Comparison of ENCODE assay signal across 8 mouse cellular contexts in the genomic region with DNA sequence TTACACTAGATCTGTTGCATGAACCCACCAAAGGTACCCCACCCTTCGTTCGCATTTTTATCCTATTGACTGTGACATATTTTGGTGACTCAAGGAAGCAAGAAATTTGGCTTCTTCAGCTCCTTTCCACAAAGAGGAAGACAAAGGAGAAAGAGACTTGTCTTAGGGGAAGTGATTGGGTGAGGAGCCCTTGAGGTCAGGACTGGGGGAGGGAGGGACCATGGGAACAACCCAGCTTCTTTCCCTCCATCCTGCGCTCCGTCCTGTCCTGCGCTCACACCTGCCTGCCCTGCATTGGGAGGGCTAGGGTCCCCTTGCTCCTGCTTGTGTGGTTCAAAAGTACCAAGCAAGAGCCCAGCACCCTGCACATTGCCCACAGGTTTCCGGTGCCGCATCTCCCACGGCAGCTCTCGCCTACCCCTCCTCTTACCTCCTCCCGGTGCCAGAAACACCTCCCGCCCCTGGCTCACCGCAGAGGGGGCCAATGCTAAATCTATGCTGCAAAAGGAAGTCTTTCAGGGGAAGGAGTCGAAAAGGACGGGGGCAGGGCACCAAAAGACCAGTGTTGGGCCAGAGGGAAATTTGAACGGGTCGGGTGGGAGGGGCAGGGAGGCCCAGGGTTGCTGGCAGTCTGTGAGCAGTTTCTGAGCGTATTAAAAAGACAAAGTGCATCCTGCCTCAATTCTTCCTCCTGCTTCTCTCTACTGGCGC. TPM values are rescaled to one million over a fixed set of nuclear protein-coding genes. Genes with fewer than 3 reads are reported as not detected.
DNase-seq lines count a peak whose midpoint lies in the region; ATAC-seq and TF ChIP-seq lines count a peak whose summit lies in the region.

No protein-coding gene starts in this region.

- H3K36me3 ChIP-seq in kidney, postnatal 0 days (ENCODE audit: insufficient read depth, low read length): no peaks in the 10 kb centered on the region
- H3K36me3 ChIP-seq in embryonic facial prominence, embryonic 12.5 days: no peaks in the 10 kb centered on the region
- no peaks in the 10 kb centered on the region for H3K36me3 ChIP-seq in intestine, embryonic 15.5 days
- no peaks in the 10 kb centered on the region for H3K36me3 ChIP-seq in midbrain, postnatal 0 days (ENCODE audit: insufficient read depth, low read length)

- no peak overlapping the region for H3K4me3 ChIP-seq in kidney, postnatal 0 days (replicated peaks; ENCODE audit: low read depth, low read length)
- peak overlapping the region; percentile 30 for H3K4me3 ChIP-seq in embryonic facial prominence, embryonic 12.5 days
- H3K4me3 ChIP-seq in intestine, embryonic 15.5 days (replicated peaks): peak overlapping the region; percentile 17; the same call in 1 of the 2 replicates
- peak overlapping the region; percentile 28 for H3K4me3 ChIP-seq in midbrain, postnatal 0 days (ENCODE audit: low read depth, low read length)

- no peak for TF ChIP-seq CTCF in kidney, postnatal 0 days (IDR thresholded peaks at IDR 0.05; ENCODE audit: low read depth)
- TF ChIP-seq CTCF in midbrain, postnatal 0 days (IDR thresholded peaks at IDR 0.05): no peak

- peak; percentile 23 for DNase-seq in kidney, postnatal 0 days (ENCODE audit: low spot score)
- no peak for DNase-seq in kidney, adult 18-20 months
- no peak for DNase-seq in midbrain, postnatal 0 days (ENCODE audit: low spot score)
- no peak for DNase-seq in urinary bladder, postnatal 10 days (ENCODE audit: low spot score)
- no peak for DNase-seq in left cerebral cortex, adult 11 months (ENCODE audit: low spot score)
- no peak for DNase-seq in adipocyte (ENCODE audit: low spot score)

- no peaks in the 10 kb centered on the region for H3K9me3 ChIP-seq in kidney, postnatal 0 days (replicated peaks; ENCODE audit: low read length)
- no peaks in the 10 kb centered on the region for H3K9me3 ChIP-seq in embryonic facial prominence, embryonic 12.5 days
- no peaks in the 10 kb centered on the region for H3K9me3 ChIP-seq in intestine, embryonic 15.5 days
- no peaks in the 10 kb centered on the region for H3K9me3 ChIP-seq in midbrain, postnatal 0 days (ENCODE audit: low read length)

- no peaks in the 10 kb centered on the region for H3K4me1 ChIP-seq in kidney, postnatal 0 days (replicated peaks; ENCODE audit: insufficient read depth, low read length)
- H3K4me1 ChIP-seq in embryonic facial prominence, embryonic 12.5 days: peaks cover 10% of the 10 kb centered on the region
- H3K4me1 ChIP-seq in intestine, embryonic 15.5 days (replicated peaks): 0 out of 2 replicates have a peak, but pooled peaks cover 2% of the 10 kb centered on the region
- H3K4me1 ChIP-seq in midbrain, postnatal 0 days (ENCODE audit: insufficient read depth, low read length): no peaks in the 10 kb centered on the region; the same call in 1 of the 2 replicates

- 11% methylated on average over 18 of the region's 18 CpGs for WGBS in kidney, postnatal 0 days
- WGBS in embryonic facial prominence, embryonic 12.5 days: 12% methylated on average over 18 of the region's 18 CpGs
- 15% methylated on average over 18 of the region's 18 CpGs for WGBS in intestine, embryonic 15.5 days
- WGBS in midbrain, postnatal 0 days: 11% methylated on average over 18 of the region's 18 CpGs

- H3K27ac ChIP-seq in kidney, postnatal 0 days: no peak overlapping the region
- H3K27ac ChIP-seq in embryonic facial prominence, embryonic 12.5 days: no peak overlapping the region
- no peak overlapping the region for H3K27ac ChIP-seq in intestine, embryonic 15.5 days
- H3K27ac ChIP-seq in midbrain, postnatal 0 days (ENCODE audit: low read depth, low read length): no peak overlapping the region

- no peak overlapping the region for H3K9ac ChIP-seq in kidney, postnatal 0 days (ENCODE audit: low read depth, low read length)
- peak overlapping the region; percentile 45; the same call in 1 of the 2 replicates for H3K9ac ChIP-seq in embryonic facial prominence, embryonic 12.5 days
- H3K9ac ChIP-seq in intestine, embryonic 15.5 days: peak overlapping the region; percentile 24; the same call in 1 of the 2 replicates
- H3K9ac ChIP-seq in midbrain, postnatal 0 days (replicated peaks; ENCODE audit: low read length, poor library complexity, severe bottlenecking): peak overlapping the region; percentile 46

- no peak for ATAC-seq in kidney, postnatal 0 days (replicated peaks; ENCODE audit: low FRiP score, low read depth)
- 0 out of 2 replicates have a peak, but pooled peaks have one; percentile 17 for ATAC-seq in embryonic facial prominence, embryonic 12.5 days (ENCODE audit: insufficient number of reproducible peaks, insufficient read depth, low FRiP score, low TSS enrichment)
- ATAC-seq in intestine, embryonic 15.5 days: 0 out of 2 replicates have a peak, but pooled peaks have one; percentile 34
- ATAC-seq in midbrain, postnatal 0 days (ENCODE audit: low FRiP score): no peak

- peak overlapping the region; percentile 47 for H3K4me2 ChIP-seq in kidney, postnatal 0 days (ENCODE audit: low read length)
- H3K4me2 ChIP-seq in embryonic facial prominence, embryonic 12.5 days (replicated peaks): peak overlapping the region; percentile 59
- peak overlapping the region; percentile 53 for H3K4me2 ChIP-seq in intestine, embryonic 15.5 days (replicated peaks)
- peak overlapping the region; percentile 50 for H3K4me2 ChIP-seq in midbrain, postnatal 0 days (ENCODE audit: low read depth, low read length, poor library complexity, severe bottlenecking)

- no peaks in the 10 kb centered on the region for H3K27me3 ChIP-seq in kidney, postnatal 0 days (ENCODE audit: insufficient read depth, low read length)
- no peaks in the 10 kb centered on the region for H3K27me3 ChIP-seq in embryonic facial prominence, embryonic 12.5 days
- H3K27me3 ChIP-seq in intestine, embryonic 15.5 days (replicated peaks): no peaks in the 10 kb centered on the region
- H3K27me3 ChIP-seq in midbrain, postnatal 0 days (ENCODE audit: insufficient read depth, low read length): no peaks in the 10 kb centered on the region

RNA-seq across cellular contexts. Expression of a gene that starts 6.6 kb away (rescaled TPM):
- polyA plus RNA-seq in kidney, postnatal 0 days (2015; fragmentation: Nextera tagmentation; extraction: Ambion mirVana): 32.7 and 34.1 TPM in 2 replicates
- polyA plus RNA-seq in embryonic facial prominence, embryonic 12.5 days (2016; fragmentation: Nextera tagmentation; extraction: Ambion mirVana): 48.8 and 51.0 TPM in 2 replicates
- polyA plus RNA-seq in intestine, embryonic 15.5 days (2015; fragmentation: Nextera tagmentation; extraction: Ambion mirVana): 39.1 and 40.3 TPM in 2 replicates
- total RNA-seq in midbrain, postnatal 0 days (2014; rRNA removed): 47.1 and 49.2 TPM in 2 replicates
- polyA plus RNA-seq in midbrain, postnatal 0 days (2015; fragmentation: Nextera tagmentation; extraction: Ambion mirVana): 32.7 and 34.9 TPM in 2 replicates

RNA-seq across cellular contexts. Expression of a gene that starts 7.9 kb away (rescaled TPM):
- 1.4 and 1.6 TPM in 2 replicates for polyA plus RNA-seq in kidney, postnatal 0 days (2015; fragmentation: Nextera tagmentation; extraction: Ambion mirVana)
- 0.81 and 1.3 TPM in 2 replicates for polyA plus RNA-seq in embryonic facial prominence, embryonic 12.5 days (2016; fragmentation: Nextera tagmentation; extraction: Ambion mirVana)
- 3.2 and 3.7 TPM in 2 replicates for polyA plus RNA-seq in intestine, embryonic 15.5 days (2015; fragmentation: Nextera tagmentation; extraction: Ambion mirVana)
- total RNA-seq in midbrain, postnatal 0 days (2014; rRNA removed): 0.55 and 1.7 TPM in 2 replicates
- polyA plus RNA-seq in midbrain, postnatal 0 days (2015; fragmentation: Nextera tagmentation; extraction: Ambion mirVana): 0.69 and 1.2 TPM in 2 replicates

RNA-seq across cellular contexts. Expression of a gene that starts 59.3 kb away (rescaled TPM):
- 210 and 216 TPM in 2 replicates for polyA plus RNA-seq in kidney, postnatal 0 days (2015; fragmentation: Nextera tagmentation; extraction: Ambion mirVana)
- polyA plus RNA-seq in embryonic facial prominence, embryonic 12.5 days (2016; fragmentation: Nextera tagmentation; extraction: Ambion mirVana): 92.5 and 94.4 TPM in 2 replicates
- 146 and 156 TPM in 2 replicates for polyA plus RNA-seq in intestine, embryonic 15.5 days (2015; fragmentation: Nextera tagmentation; extraction: Ambion mirVana)
- 87.2 and 116 TPM in 2 replicates for total RNA-seq in midbrain, postnatal 0 days (2014; rRNA removed)
- polyA plus RNA-seq in midbrain, postnatal 0 days (2015; fragmentation: Nextera tagmentation; extraction: Ambion mirVana): 74.7 and 79.0 TPM in 2 replicates

Comparison
In these comparisons a context has a peak if more than half of its experiments do, and no peak if none do; other contexts are left out.
1. ATAC-seq: peak in embryonic facial prominence, embryonic 12.5 days (single experiment) and intestine, embryonic 15.5 days (single experiment); none in kidney, postnatal 0 days (single experiment) and midbrain, postnatal 0 days (single experiment).
2. Peak in every context shown above with its lines, with median percentiles within 50 percentile points of each other: H3K4me2 ChIP-seq.